Mouse (Mus musculus): ENCODE measurements around the gene Bicc1. TPM values are rescaled to one million over a fixed set of nuclear protein-coding genes. Genes with fewer than 3 reads are reported as not detected.

The Bicc1 gene
- total and polyA plus RNA-seq, 2 experiments from 2014 or later, result 4.6 to 5.2 TPM

- DNase-seq (no peak), ATAC-seq (no peak)
- Histone ChIP-seq H3K9ac (no peak overlapping the region), H3K36me3 (ENCODE audit: insufficient read depth) (no peaks in the 10 kb centered on the region), H3K4me3 (ENCODE audit: low read depth, low read length) (no peak overlapping the region), H3K27ac (ENCODE audit: low read depth, low read length) (no peak overlapping the region), H3K27me3 (ENCODE audit: insufficient read depth, low read length) (no peaks in the 10 kb centered on the region; the same call in 1 of the 2 replicates), H3K4me1 (ENCODE audit: insufficient read depth) (no peaks in the 10 kb centered on the region), H3K4me2 (ENCODE audit: low read depth) (no peak overlapping the region), H3K9me3 (ENCODE audit: low read length) (no peaks in the 10 kb centered on the region)
- 75% methylated on average over 14 of the region's 14 CpGs for WGBS
- no peak for TF ChIP-seq CTCF (IDR thresholded peaks at IDR 0.05; ENCODE audit: low read depth)
Measured at GRCm38 (mm10) chr10:71138132-71138851, 21.2 kb downstream of the Bicc1 start.

DNA sequence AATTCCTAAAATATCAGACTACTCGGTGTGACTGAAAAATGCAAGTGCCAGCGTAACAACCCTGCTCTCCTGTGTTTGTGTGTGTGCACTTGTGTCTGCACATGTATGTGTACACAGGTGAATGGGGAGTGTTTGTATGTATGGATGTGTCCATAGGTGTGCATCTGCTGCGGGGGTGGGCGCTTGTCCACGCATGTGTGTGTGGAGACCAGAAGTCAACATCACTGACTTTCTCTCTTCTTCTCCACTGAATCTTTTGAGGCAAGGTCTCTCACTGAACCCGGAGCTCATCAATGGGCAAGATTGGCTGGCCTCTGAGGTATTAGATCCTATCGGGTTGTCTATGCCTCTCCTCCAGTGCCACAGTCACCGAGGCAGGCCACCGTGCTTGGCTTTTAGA is 21.9 kb downstream of the Bicc1 start:
- Histone ChIP-seq H3K9ac (no peak overlapping the region), H3K27me3 (ENCODE audit: insufficient read depth, low read length) (no peaks in the 10 kb centered on the region; the same call in 1 of the 2 replicates), H3K9me3 (ENCODE audit: low read length) (no peaks in the 10 kb centered on the region), H3K4me1 (ENCODE audit: insufficient read depth) (no peaks in the 10 kb centered on the region), H3K36me3 (ENCODE audit: insufficient read depth) (no peaks in the 10 kb centered on the region), H3K27ac (ENCODE audit: low read depth, low read length) (no peak overlapping the region), H3K4me3 (ENCODE audit: low read depth, low read length) (no peak overlapping the region), H3K4me2 (ENCODE audit: low read depth) (no peak overlapping the region)
- no peak for DNase-seq
- 96% methylated on average over 9 of the region's 9 CpGs for WGBS
- ATAC-seq, result no peak
- TF ChIP-seq CTCF (IDR thresholded peaks at IDR 0.05; ENCODE audit: low read depth), result no peak

GRCm38 (mm10) chr10:71131333-71131732 is 28.2 kb downstream of the Bicc1 start:
- no peak overlapping the region for H3K4me2 ChIP-seq (ENCODE audit: low read depth)
- 73% methylated on average over 9 of the region's 9 CpGs for WGBS
- TF ChIP-seq CTCF (IDR thresholded peaks at IDR 0.05; ENCODE audit: low read depth), result no peak
- no peak overlapping the region for H3K27ac ChIP-seq (ENCODE audit: low read depth, low read length)
- H3K27me3 ChIP-seq (ENCODE audit: insufficient read depth, low read length), result no peaks in the 10 kb centered on the region
- H3K4me1 ChIP-seq (ENCODE audit: insufficient read depth), result no peaks in the 10 kb centered on the region
- DNase-seq, result no peak
- no peaks in the 10 kb centered on the region for H3K36me3 ChIP-seq (ENCODE audit: insufficient read depth)
- no peaks in the 10 kb centered on the region for H3K9me3 ChIP-seq (ENCODE audit: low read length)
- no peak overlapping the region for H3K4me3 ChIP-seq (ENCODE audit: low read depth, low read length)
- ATAC-seq, result no peak
- no peak overlapping the region for H3K9ac ChIP-seq

DNA sequence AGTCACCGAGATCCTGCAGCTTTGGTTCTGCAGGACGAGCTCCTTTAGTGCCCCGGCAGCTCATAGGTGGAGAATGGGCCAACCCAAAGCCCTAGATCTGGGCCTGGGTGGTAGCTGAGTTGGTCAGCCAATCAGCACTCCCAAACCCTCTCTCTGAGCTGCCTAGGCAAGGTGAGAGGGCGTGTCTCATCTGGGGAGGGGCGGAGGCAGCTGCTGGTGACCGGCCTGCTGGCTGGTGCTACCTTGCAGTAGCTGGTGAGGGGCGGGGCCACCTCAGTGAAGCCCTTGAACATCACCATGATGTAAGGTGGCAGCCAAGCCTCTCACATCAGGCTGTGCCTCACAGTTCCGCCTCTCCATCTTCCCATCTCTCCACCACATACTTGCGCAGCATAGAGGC is 29.2 kb downstream of the Bicc1 start:
- Histone ChIP-seq H3K4me1 (ENCODE audit: insufficient read depth) (no peaks in the 10 kb centered on the region), H3K36me3 (ENCODE audit: insufficient read depth) (no peaks in the 10 kb centered on the region), H3K9ac (no peak overlapping the region), H3K27me3 (ENCODE audit: insufficient read depth, low read length) (no peaks in the 10 kb centered on the region), H3K27ac (ENCODE audit: low read depth, low read length) (no peak overlapping the region), H3K4me3 (ENCODE audit: low read depth, low read length) (no peak overlapping the region), H3K4me2 (ENCODE audit: low read depth) (no peak overlapping the region), H3K9me3 (ENCODE audit: low read length) (no peaks in the 10 kb centered on the region)
- DNase-seq (no peak), ATAC-seq (no peak)
- 60% methylated on average over 9 of the region's 9 CpGs for WGBS
- TF ChIP-seq CTCF (IDR thresholded peaks at IDR 0.05; ENCODE audit: low read depth), result no peak

DNA sequence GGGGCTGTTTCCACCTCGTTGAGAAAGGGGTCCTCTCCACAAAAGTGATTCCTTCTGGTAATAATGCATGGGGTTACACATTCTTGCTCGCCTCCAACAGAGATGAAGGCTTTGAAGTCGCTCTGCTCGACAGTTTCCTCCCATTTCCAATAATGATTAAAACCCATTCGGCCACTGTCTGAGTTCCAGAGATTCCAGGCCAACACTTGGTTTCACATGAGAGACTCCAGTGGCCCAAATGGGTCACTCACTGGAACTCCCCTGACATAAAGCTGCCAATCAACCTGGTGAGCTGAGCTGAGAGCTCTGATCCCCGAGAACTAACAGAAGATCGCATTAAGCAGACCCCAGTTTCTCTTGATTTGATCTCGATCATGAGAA is 31.6 kb downstream of the Bicc1 start:
- Histone ChIP-seq H3K36me3 (ENCODE audit: insufficient read depth) (no peaks in the 10 kb centered on the region), H3K4me3 (ENCODE audit: low read depth, low read length) (no peak overlapping the region), H3K4me1 (ENCODE audit: insufficient read depth) (no peaks in the 10 kb centered on the region), H3K4me2 (ENCODE audit: low read depth) (no peak overlapping the region), H3K27me3 (ENCODE audit: insufficient read depth, low read length) (no peaks in the 10 kb centered on the region), H3K9ac (no peak overlapping the region), H3K27ac (ENCODE audit: low read depth, low read length) (no peak overlapping the region), H3K9me3 (ENCODE audit: low read length) (no peaks in the 10 kb centered on the region)
- no peak for DNase-seq
- WGBS, result 68% methylated on average over 8 of the region's 8 CpGs
- no peak for TF ChIP-seq CTCF (IDR thresholded peaks at IDR 0.05; ENCODE audit: low read depth)
- ATAC-seq, result no peak

GRCm38 (mm10) chr10:71127278-71127950 is 32.1 kb downstream of the Bicc1 start:
- ATAC-seq, result no peak
- Histone ChIP-seq H3K9ac (no peak overlapping the region), H3K36me3 (ENCODE audit: insufficient read depth) (no peaks in the 10 kb centered on the region), H3K4me1 (ENCODE audit: insufficient read depth) (no peaks in the 10 kb centered on the region), H3K9me3 (ENCODE audit: low read length) (no peaks in the 10 kb centered on the region), H3K4me3 (ENCODE audit: low read depth, low read length) (no peak overlapping the region), H3K27me3 (ENCODE audit: insufficient read depth, low read length) (no peaks in the 10 kb centered on the region), H3K27ac (ENCODE audit: low read depth, low read length) (no peak overlapping the region), H3K4me2 (ENCODE audit: low read depth) (no peak overlapping the region)
- 79% methylated on average over 13 of the region's 13 CpGs for whole genome bisulfite sequencing
- DNase-seq, result no peak
- TF ChIP-seq CTCF (IDR thresholded peaks at IDR 0.05; ENCODE audit: low read depth), result no peak

GRCm38 (mm10) chr10:71123974-71124373 is 35.5 kb downstream of the Bicc1 start:
- Histone ChIP-seq H3K4me1 (ENCODE audit: insufficient read depth) (no peaks in the 10 kb centered on the region; the same call in 1 of the 2 replicates), H3K9me3 (ENCODE audit: low read length) (no peaks in the 10 kb centered on the region), H3K27ac (ENCODE audit: low read depth, low read length) (no peak overlapping the region), H3K4me3 (ENCODE audit: low read depth, low read length) (no peak overlapping the region), H3K4me2 (ENCODE audit: low read depth) (no peak overlapping the region), H3K27me3 (ENCODE audit: insufficient read depth, low read length) (no peaks in the 10 kb centered on the region), H3K9ac (no peak overlapping the region), H3K36me3 (ENCODE audit: insufficient read depth) (no peaks in the 10 kb centered on the region)
- WGBS, result 53% methylated on average over 3 of the region's 3 CpGs
- peak; percentile 20; the same call in 1 of the 2 replicates for TF ChIP-seq CTCF (IDR thresholded peaks at IDR 0.05; ENCODE audit: low read depth)
- DNase-seq, result no peak
- no peak for ATAC-seq
